Mouse (Mus musculus) frontal cortex, postnatal 36 days (tissue): ENCODE data around the gene Bpifa5.
"Not testable (repeated sequence)": the region's sequence is repeated elsewhere in the genome, so short reads cannot be mapped to it uniquely, and the experiment has no call there.

ENCODE experiments used
- DNase-seq, 2 experiments: peaks; one replicate each; pipeline ENCODE4 v3.0.0; 2022; ENCODE audit warnings: low spot score in 2 of 2

The Bpifa5 gene

GRCm38 (mm10) chr2:154162307-154162706 is at the start of gene Bpifa5:
TSS of gene Bpifa5 (plus strand) at chr2:154162607.
- no peak for DNase-seq

DNA sequence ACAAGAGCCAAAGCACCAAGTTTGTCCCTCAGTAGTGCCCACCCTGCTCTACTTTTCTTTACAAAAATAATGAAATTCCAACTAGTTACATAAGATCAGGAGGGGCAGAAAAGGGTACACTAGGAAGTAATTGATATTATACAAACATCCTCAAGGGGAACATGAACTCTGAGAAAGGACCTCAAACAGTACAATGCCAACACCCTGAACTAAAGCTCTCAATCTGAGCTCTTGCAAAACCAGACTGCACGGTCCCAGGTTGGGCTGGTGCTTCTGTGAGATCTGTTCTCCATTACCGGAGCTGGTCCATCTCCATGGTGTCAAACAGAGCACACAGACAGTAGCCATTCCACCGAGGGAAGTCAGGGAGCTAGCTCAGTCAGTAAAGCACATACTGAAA is 45.0 kb upstream of the Bpifa5 start:
- no peak for DNase-seq

DNA sequence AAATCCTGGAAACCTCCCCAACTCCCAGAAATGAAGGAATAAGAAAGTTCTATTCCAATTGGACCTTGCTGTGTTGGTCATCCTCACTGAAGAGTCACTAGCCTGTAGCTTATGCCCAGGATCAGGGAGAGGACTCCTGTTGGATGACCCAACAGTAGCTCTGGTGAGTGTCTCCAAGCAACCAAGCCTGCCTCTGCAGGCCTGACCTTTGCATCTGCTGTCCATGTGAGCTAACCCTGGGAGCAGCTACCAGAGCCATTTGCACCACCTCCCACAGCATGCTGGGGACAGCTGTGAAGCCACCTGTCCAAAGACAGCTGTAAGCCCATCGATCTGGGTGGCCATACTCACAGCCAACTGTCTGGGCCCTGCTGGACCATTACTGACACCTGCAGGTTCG is 32.3 kb upstream of the Bpifa5 start, which contains the start of gene Bpifa3:
Bpifa3 (plus strand) TSS at position 217 of the 400 bp plus-strand sequence.
- no peak for DNase-seq

DNA sequence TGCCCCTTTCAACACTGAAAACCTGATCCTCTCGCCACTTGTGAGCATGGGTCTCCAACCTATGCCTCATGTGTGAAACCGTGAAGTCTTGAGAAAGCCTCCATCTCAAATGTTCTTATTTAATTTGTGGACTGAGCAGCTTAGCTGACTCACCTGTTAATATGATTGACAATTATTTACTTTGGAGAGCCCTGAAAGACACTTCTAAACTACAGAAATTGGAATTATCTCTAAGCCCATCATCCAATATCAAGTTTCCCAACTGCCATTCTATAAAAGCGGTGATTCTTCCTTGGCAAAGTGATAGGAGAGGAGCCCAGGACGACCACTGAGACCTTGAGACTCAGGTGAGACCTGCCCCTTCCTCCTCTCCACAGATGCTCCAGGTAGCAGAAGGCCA is 19.8 kb upstream of the Bpifa5 start, which contains the start of gene Bpifa1:
Bpifa1 (plus strand) TSS at position 301 of the 400 bp plus-strand sequence.
- no peak for DNase-seq

- DNase-seq = no peak
These were observed 18.7 kb upstream of the Bpifa5 start for GRCm38 (mm10) chr2:154143735-154144134.

DNA sequence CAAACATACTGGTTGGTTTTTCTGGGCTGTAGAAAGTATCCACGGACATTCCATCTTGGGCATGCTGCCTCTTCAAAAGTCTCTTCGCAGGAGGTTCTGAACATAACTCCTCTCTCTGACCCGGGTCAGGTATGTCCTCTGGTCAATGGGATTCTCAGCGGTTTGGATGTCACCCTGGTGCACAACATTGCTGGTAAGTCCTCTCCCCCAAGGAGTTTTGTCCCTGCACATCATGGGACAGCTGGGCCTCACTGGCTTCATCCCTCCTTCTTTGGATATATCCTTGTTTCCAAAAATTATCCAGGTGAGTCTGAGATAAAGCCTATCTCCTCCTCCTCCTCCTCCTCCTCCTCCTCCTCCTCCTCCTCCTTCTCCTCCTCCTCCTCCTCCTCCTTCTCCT is 14.9 kb upstream of the Bpifa5 start:
- no peak for DNase-seq

- DNase-seq = peak; percentile 28 to 32
These were observed 4.0 kb upstream of the Bpifa5 start for GRCm38 (mm10) chr2:154158433-154158832.

- no peak for DNase-seq
These were observed 899 bp downstream of the Bpifa5 start for GRCm38 (mm10) chr2:154163306-154163705.

- no peak for DNase-seq
These were observed 6.8 kb downstream of the Bpifa5 start for GRCm38 (mm10) chr2:154169172-154169571.

DNA sequence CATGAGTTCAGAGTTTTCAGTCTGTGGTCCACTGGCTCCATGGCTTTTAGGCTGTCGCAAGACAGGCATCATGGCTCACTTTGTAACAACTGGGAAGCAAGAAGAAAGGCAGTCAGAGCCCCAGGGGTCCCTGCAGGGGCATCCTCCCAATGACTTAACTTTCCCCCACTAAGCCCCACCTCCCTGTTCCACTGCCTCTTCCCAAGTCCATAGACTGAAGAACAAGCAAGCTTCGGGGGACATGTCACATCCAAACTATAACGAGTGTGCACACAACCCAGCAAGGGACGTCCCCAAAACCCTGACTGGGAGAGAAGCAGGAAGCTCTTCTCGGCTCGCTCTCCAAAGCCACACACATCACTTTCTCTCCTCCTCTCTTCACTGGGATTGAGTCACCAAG is 9.2 kb downstream of the Bpifa5 start:
- no peak for DNase-seq

DNA sequence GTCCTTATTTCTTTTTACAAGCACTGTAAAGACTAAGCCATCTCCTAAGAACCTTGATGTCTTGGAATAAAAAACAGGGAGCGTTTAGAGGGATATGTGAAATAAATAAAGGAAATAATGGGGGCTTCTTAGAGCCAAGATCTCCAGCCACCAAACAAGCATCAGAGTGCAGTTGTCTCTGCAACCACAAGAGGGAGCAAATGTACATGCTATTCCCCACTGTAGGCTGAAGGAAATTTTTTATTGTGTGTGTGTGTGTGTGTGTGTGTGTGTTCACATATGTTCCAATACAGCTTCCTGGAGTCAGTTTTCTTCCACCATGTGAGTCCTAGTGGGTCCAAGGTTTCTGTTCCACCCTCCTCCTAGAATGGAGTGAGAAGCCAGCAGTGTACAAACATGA is 10.9 kb downstream of the Bpifa5 start:
- peak; percentile 25 to 52 for DNase-seq

- not testable (repeated sequence) for DNase-seq
These were observed 19.5 kb downstream of the Bpifa5 start for GRCm38 (mm10) chr2:154181900-154182299.

- peak in 1 of 2 experiments; percentile 34 for DNase-seq
These were observed 20.7 kb downstream of the Bpifa5 start for GRCm38 (mm10) chr2:154183061-154183460.

- no peak for DNase-seq
These were observed 22.9 kb downstream of the Bpifa5 start for GRCm38 (mm10) chr2:154185319-154185718.

DNA sequence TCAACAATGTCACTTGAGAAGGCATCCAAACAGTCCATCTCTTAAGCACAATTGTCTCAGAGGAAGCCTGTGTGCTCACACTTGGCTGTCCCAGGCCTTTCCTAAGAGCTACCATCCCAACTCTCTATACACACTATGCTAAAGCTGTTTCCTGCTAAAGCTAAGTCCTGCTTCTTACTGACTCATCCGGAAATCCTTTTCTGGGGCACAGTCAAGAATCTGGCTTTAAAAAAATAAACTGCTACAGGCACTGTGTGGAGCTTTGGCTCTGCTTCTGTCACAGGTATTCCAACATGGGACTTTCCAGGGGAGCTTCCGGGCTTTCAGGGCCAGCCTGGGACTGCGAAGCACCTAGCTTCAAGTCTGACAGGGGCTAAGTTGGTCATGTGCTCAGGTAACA is 23.3 kb downstream of the Bpifa5 start:
- no peak for DNase-seq

DNA sequence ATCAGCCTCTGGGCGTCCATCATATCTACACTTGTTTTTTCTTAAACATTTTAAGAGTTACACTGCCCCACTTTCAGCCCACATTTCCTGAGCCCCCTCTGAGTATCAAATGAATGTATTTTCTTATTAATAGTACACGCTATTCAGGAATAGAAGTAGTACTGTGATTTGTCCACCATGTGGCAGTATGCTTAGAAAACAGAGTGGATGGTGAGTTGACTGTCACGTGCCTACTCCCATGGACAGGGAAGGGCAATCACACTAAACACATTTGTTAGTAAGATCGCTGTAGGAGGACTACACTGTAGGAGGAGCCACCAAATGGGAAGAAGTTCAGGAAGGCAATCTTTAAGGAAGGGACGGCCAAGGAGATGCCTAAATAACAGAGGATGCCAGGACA is 25.1 kb downstream of the Bpifa5 start:
- no peak for DNase-seq

DNA sequence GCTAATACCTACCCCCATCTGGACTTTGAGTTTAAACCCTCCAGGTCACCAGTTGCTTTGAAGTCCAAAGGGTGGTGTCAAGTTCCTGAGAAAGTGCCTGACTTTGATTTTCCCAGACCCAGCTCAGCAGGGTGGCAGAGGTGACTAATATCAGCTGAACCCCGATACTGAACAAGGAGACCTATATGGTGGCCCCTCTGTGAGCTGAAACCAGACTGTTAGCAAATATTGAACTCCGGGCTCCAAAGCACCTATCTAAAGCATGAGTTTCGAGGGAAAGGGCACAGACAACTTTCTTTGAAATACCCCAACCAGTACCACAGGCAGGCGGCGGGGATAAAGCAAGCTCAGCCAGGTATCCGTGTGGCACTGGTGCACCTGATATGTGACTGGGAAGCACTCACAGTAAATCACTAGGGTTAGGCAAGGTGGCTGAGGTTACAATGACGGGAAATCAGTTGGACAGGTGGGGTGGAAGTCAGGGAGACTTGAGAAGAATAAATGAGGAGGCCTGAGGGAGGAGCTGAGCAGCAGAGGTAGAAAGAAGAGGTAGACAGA is 27.5 kb downstream of the Bpifa5 start:
- no peak for DNase-seq

DNA sequence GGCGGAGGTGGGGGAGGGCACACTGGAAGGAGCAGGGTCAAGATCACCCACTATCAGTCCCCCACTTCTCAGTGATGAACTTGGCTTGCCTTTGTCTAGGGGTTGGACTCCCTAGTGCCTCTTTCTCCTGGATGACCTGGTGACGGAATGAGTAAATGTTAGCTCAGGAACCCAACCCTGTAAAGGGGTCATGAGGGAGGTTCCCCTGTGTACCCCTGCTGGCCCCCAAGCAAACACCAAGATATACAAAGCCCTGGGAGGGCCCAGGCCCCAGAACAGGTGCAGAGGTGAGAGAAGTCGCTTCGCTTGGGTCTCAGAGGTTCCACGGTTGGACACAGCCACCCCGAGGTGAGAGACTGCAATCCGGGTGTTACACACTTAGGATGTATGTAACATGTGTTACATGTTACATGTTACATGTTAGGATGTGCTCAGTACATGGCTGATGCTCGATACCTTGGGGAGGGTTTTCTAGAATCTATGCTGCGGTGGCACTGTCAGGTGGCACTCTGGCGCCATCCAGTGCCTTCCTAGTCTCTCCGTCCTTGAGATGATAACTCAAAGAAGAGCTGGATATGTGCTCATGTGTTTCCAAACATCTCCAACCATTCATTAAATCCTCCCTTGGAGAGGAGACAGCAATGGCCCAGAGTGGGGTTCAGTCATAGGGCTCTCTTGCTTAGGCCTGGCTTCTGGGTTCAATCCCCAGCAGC is 28.3 kb downstream of the Bpifa5 start, which contains the start of gene Bpifb1:
Bpifb1 (plus strand) TSS at position 273 of the 713 bp plus-strand sequence.
- DNase-seq = no peak

GRCm38 (mm10) chr2:154192141-154192540 is 29.7 kb downstream of the Bpifa5 start:
- DNase-seq = no peak

GRCm38 (mm10) chr2:154193071-154193470 is 30.7 kb downstream of the Bpifa5 start:
- DNase-seq = no peak

- no peak for DNase-seq
These were observed 31.6 kb downstream of the Bpifa5 start for GRCm38 (mm10) chr2:154193994-154194504.

- no peak for DNase-seq
These were observed 34.6 kb downstream of the Bpifa5 start for GRCm38 (mm10) chr2:154197036-154197435.

GRCm38 (mm10) chr2:154204630-154205029 is 42.2 kb downstream of the Bpifa5 start:
- peak in 1 of 2 experiments; percentile 33 for DNase-seq
